Mouse (Mus musculus) liver, postnatal 0 days (tissue): ENCODE results near the gene Vmn2r106.

ENCODE experiments used
- CTCF ChIP-seq: sonication (generic); IDR thresholded peaks from 2 replicates; pipeline ENCODE4 v1.5.1; 2016; ENCODE audit warnings: antibody characterized with exemption, low read depth
- EP300 ChIP-seq: IDR thresholded peaks from 2 replicates; pipeline ENCODE4 v1.6.1; 2016; ENCODE audit warnings: antibody characterized with exemption, low read depth, mild to moderate bottlenecking

DNA sequence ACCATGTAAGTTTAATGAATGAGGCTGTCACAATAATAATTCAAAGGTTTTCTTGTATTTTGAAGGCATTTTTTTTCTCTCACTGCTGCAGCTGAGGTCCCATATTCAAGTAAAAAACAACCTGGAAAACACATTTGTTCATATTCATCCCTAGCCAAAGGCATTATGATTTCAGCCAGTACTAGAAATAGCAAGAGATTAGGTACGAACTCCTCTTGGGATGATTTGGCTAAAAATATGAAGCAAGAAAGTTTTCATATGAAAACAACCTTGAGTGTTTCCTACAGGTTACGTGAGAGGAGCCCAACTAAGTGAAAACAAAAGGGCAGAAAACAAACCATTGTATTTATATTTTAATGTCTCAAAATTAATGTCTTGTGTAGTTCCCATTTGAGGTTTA, 50.4 kb downstream of the Vmn2r106 start, which contains the start of gene Vmn2r105:
- TF ChIP-seq CTCF (no peak), EP300 (no peak)
